Mouse (Mus musculus): ENCODE results near the gene Wbp11.
"Not testable (repeated sequence)": the region's sequence is repeated elsewhere in the genome, so short reads cannot be mapped to it uniquely, and the experiment has no call there.

The Wbp11 gene

GRCm38 (mm10) chr6:136800710-136801109 lies 27.3 kb downstream of the Wbp11 start:
- no peak for DNase-seq

- not testable (repeated sequence) for DNase-seq
Observed at GRCm38 (mm10) chr6:136797874-136798693, 29.9 kb downstream of the Wbp11 start.

DNA sequence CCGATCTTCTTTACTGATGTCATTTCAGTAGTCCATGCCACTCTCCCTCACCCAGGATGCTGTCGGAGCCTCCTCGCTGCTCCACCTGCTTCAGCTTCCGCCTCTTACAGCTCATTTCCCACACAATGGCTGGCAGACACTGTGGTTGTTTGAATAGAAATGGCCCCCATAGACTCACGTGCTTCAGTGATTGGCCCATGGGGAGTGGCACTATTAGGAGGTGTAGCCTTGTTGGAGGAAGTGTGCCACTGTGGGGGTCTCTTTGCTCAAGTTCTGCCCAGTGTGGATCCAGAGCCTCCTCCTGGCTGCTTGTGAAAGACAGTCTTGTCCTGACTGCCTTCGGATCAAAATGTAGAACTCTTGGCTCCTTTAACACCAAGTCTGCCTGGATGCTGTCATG lies 32.2 kb downstream of the Wbp11 start:
- DNase-seq = no peak

GRCm38 (mm10) chr6:136795110-136795509 lies 32.9 kb downstream of the Wbp11 start:
- DNase-seq = no peak

DNA sequence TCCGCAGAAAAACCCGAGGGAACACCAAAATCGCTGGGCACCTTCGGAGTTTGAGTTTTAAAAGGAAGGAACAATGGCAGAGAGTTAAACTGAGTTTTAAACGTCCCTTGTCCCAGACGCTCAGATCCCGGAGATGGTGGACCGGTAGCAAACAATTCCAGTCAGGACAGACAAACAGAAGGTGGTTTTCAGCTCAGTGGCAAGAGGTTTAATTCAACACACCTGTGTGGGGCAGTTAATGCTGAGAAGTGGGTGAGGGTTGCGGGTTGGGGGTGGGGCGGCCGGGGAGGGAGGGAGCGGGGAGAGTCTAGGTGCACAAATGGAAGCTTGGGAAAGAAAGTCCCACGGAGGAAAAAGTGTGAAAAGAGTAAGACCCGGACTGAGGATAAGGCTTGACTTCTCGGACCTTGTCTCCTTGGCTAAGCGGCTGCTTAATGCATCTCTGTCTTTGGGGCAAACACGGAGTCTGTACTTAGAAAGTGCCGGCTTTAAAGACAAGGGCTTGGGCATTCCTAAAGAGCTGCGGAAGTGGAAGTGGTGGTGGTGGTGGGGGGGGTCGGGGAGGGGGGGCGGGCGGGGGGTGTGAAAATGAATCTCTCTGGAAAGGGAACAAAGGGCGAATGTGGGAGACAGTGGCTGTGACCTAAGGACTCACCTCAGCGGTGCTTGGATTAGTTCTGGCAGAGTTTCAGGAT lies 34.1 kb downstream of the Wbp11 start:
- DNase-seq = no peak

GRCm38 (mm10) chr6:136792884-136793758 lies 34.9 kb downstream of the Wbp11 start:
- no peak for DNase-seq

- DNase-seq = no peak
Observed at GRCm38 (mm10) chr6:136789391-136789971, 38.6 kb downstream of the Wbp11 start.

- peak; percentile 14 for DNase-seq
Observed at GRCm38 (mm10) chr6:136782761-136783160, 45.3 kb downstream of the Wbp11 start.

GRCm38 (mm10) chr6:136782146-136782545 lies 45.9 kb downstream of the Wbp11 start:
- DNase-seq = no peak

- DNase-seq = no peak
Observed at GRCm38 (mm10) chr6:136781377-136781986, 46.6 kb downstream of the Wbp11 start, which contains the start of gene Gucy2c. TSS of gene Gucy2c (minus strand) at chr6:136781765.

DNA sequence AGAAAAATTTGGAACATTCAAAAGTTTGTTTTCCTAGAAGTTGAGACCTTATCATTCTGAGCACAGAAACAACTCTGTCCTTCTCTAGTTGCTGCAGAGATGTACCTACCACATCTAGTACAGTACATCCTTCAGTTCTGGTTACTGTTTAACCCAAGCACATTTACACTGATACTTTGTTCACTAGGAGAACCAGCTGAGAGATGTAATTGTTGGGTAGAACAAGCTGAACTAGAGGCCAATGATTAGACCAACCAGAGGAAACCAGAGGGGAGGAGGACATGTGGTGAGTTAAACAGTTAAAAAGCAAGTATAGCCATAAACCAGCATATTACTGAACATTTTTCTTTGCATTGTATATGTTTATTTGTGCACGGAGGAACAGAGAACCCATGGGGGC lies 51.6 kb downstream of the Wbp11 start:
- DNase-seq = no peak

- no peak for DNase-seq
Observed at GRCm38 (mm10) chr6:136769859-136770258, 58.2 kb downstream of the Wbp11 start.

DNA sequence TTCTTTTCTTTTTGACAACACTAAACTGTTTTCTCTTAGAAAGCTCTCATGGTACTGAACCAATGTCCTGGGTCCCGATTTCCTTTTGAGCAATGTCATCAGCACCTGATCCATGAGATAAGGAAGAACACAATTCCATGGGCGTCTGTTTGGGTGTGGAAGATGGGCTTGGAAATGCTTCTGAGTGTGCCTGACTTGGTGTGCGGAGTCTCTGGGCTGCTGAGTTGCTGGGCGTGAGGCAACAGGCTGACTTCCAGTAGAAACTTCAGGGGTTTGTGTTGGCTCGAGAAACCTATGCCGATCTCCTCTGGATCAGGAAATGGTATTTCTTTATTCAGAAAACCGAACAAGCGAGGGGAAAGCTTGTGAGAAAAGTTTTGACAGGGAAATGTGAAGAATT lies 58.9 kb downstream of the Wbp11 start:
- DNase-seq = no peak

DNA sequence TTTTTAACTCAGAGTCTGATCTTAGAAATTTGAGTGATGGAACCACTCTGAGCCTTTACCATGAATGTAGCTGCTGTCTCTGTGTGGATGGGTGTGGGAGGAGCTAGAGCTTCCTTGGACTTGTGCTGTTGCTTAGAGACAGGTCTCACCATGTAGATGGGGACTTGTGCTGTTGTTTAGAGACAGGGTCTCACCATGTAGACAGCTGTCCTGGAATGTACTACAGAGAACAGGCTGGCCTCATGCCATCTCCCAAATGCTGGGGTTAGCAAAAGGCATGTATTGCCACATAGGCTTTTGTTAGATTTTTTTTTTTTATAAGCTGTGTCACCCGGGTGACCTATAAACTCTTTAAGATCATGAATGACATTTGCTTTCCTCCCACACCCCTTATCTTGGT lies 64.1 kb downstream of the Wbp11 start:
- no peak for DNase-seq
